Mouse (Mus musculus) cortical plate, adult 2 months (tissue): ENCODE measurements around the gene Hgfac. TPM values are rescaled to one million over a fixed set of nuclear protein-coding genes. Genes with fewer than 3 reads are reported as not detected.

ENCODE experiments used
- H3K27ac ChIP-seq: fragments of 200-500 bp; 2 replicates; pipeline ENCODE4 v1.5.1; 2012; ENCODE audit warnings: low read length, control low read depth, inconsistent platforms; ENCODE audit not compliant: insufficient read depth
- H3K4me1 ChIP-seq: fragments of 200-500 bp; 2 replicates; pipeline ENCODE4 v1.6.1; 2011; ENCODE audit warnings: low read length; ENCODE audit not compliant: control insufficient read depth, insufficient read depth
- H3K4me3 ChIP-seq: fragments of 200-500 bp; 2 replicates; pipeline ENCODE4 v1.5.1; 2011; ENCODE audit warnings: mild to moderate bottlenecking, low read length, control low read depth; ENCODE audit not compliant: insufficient read depth
- CTCF ChIP-seq: fragments of 200-500 bp; IDR thresholded peaks from 2 replicates; pipeline ENCODE4 v1.5.1; 2011; ENCODE audit warnings: mild to moderate bottlenecking, control low read depth, low read length; ENCODE audit not compliant: insufficient read depth; ENCODE audit errors: extremely low read depth
- POLR2A ChIP-seq: fragments of 200-500 bp; IDR thresholded peaks from 2 replicates; pipeline ENCODE4 v1.6.1; 2011; ENCODE audit warnings: mild to moderate bottlenecking, low read length, control low read depth; ENCODE audit not compliant: insufficient read depth; ENCODE audit errors: extremely low read depth
- polyA plus RNA-seq: library from polyadenylated mRNA; depleted of rRNA; stranded (reverse); fragments of >200 nt; gene quantifications from 2 replicates; pipeline ENCODE4 v1.2.3, GENCODE M21; 2012; rRNA removed

Hgfac gene
- polyA plus RNA-seq, result 0.44 and 0.45 TPM in 2 replicates

DNA sequence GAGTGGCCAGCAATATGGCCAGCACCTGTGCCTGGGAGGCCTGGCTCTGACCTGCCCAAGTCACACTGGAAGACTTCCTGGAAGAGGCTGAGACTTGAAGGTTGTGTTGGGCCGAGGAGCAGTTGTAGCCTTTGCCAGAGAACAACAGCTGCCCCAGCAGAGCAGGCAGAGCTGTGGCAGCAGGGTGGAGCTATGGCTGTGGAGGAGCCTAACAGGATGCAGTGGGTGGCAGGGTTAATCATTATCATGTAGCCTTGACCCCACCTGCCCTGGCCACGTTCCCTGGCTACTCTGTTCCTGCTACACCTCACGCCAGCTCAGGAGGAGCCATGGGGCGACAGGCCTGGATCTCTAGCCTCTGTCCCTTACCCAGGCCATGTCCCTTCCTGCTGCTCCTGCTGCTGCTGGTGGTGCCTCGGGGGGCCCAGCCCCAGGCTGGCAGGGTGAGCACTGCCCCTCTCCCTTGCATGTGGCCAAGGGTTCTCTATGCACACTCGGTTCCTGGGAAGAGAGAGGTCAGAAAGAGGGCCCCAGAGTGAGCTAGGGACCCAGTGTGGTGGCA, at the start of gene Hgfac:
TSS of gene Hgfac (plus strand) at position 242 of the 562 bp plus-strand sequence.
- Histone ChIP-seq H3K27ac (no peak within 1 kb of the TSS), H3K4me1 (no peaks in the 10 kb centered on the region), H3K4me3 (no peak within 1 kb of the TSS)
- no peak for TF ChIP-seq CTCF
- TF ChIP-seq POLR2A, result no peak

- peaks cover 1% of the 10 kb centered on the region; the same call in 1 of the 2 replicates for H3K4me1 ChIP-seq
- no peak overlapping the region for H3K4me3 ChIP-seq
- TF ChIP-seq CTCF, result no peak
- 0 out of 2 replicates have a peak, but pooled peaks have one; percentile 17 for TF ChIP-seq POLR2A
- no peak overlapping the region for H3K27ac ChIP-seq
These were observed 42.6 kb upstream of the Hgfac start for GRCm38 (mm10) chr5:34998754-34999153.

DNA sequence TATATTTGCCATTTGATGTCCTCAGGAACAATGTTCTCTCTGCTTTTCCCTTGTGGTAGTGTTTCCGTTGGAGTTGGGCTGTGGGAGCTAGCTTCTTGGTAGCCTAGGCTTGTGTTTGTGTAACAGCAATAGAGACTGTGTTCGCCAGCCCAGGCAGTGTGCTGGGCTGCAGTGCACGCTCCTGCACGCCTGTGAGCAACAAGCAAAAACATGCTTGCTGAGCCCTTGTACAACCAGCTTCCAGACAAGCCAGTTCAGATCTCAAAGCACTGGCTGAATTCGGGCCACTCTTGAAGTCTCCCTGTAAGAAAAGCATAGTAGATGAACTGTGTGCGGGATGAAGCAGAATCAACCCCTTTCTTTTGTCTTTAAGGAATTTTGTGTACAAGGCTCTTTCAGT, 42.0 kb upstream of the Hgfac start:
- Histone ChIP-seq H3K4me1 (peaks cover 1% of the 10 kb centered on the region), H3K27ac (0 out of 2 replicates have a peak overlapping the region, but pooled peaks have one; percentile 9), H3K4me3 (no peak overlapping the region; the same call in 1 of the 2 replicates)
- TF ChIP-seq CTCF (no peak), POLR2A (no peak)

GRCm38 (mm10) chr5:35000323-35000722, 41.0 kb upstream of the Hgfac start:
- H3K27ac ChIP-seq, result no peak overlapping the region
- peaks cover 1% of the 10 kb centered on the region for H3K4me1 ChIP-seq
- TF ChIP-seq POLR2A (no peak), CTCF (no peak)

DNA sequence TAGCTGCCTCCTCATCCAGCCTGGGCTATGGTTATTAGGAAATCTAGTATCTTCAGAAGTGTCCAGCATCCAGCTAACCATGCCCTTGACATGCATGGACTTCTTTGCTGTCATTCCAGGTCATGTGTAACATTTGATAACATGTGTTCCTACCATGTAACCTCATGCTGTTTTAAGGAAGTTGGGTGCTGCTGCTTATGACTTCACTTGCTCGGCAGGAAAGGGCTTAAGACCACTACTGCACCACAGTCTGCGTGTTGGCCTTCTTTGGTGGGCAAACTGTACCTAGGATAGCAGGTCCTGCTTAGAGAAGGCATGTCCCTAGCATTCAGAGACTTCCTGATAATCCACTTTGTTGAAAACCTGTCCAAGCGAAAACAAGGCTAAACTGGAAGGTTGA, 40.2 kb upstream of the Hgfac start:
- TF ChIP-seq POLR2A, result no peak
- no peak for TF ChIP-seq CTCF
- Histone ChIP-seq H3K4me3 (no peak overlapping the region), H3K4me1 (peaks cover 1% of the 10 kb centered on the region), H3K27ac (no peak overlapping the region)

More at GRCm38 (mm10) chr5:35000323-35000722, 41.0 kb upstream of the Hgfac start:
- no peak overlapping the region for H3K4me3 ChIP-seq

GRCm38 (mm10) chr5:35003611-35004162, 37.6 kb upstream of the Hgfac start:
- Histone ChIP-seq H3K27ac (no peak overlapping the region), H3K4me3 (no peak overlapping the region), H3K4me1 (peaks cover 1% of the 10 kb centered on the region)
- TF ChIP-seq POLR2A, result no peak
- no peak for TF ChIP-seq CTCF

DNA sequence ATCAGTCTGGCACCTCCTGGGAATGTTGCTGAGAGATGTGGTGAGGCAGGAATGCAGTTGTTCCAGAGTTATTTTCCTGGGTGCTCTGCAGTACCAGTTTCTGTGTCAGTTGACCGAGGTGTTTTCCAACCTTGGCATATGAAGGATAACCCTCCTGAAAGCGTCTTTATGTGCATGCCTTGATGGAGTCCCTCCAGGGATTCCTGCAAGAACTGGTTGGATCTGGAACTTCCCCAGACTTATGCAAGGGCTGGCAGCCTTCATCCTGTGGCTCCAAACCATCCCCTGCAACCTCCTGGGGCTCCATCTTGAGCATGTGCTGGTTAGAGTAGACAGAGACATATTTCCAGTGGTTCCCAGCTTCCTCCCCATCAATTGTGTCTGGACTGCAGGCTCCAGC, 36.5 kb upstream of the Hgfac start:
- Histone ChIP-seq H3K27ac (no peak overlapping the region), H3K4me3 (no peak overlapping the region), H3K4me1 (peaks cover 1% of the 10 kb centered on the region)
- TF ChIP-seq POLR2A (no peak), CTCF (no peak)

- Histone ChIP-seq H3K27ac (no peak overlapping the region), H3K4me3 (no peak overlapping the region), H3K4me1 (peaks cover 1% of the 10 kb centered on the region)
- TF ChIP-seq POLR2A (no peak), CTCF (no peak)
These were observed 35.6 kb upstream of the Hgfac start for GRCm38 (mm10) chr5:35005659-35006058.

- Histone ChIP-seq H3K27ac (no peak overlapping the region), H3K4me3 (no peak overlapping the region), H3K4me1 (peaks cover 1% of the 10 kb centered on the region)
- no peak for TF ChIP-seq POLR2A
- no peak for TF ChIP-seq CTCF
These were observed 34.7 kb upstream of the Hgfac start for GRCm38 (mm10) chr5:35006599-35006998.

DNA sequence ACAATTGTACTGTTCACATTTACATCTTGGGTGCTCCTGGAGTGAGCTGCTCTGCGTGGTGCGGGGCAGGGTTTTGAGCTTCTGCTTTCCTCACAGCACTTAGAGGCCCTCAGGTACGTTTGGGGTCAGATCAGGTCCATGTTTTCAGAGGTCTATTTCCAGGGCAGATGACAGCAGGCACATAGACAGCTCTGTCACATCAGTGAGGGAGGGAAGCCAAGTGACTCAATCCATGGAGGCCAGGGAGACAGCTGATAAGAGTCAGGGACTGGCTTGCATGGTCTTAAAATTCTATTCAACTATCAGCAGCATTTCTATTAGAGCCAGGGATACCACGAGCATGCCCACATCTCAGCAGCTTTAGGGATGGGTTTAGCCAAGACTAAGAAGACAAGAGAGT, 32.1 kb upstream of the Hgfac start:
- Histone ChIP-seq H3K4me3 (no peak overlapping the region), H3K4me1 (no peaks in the 10 kb centered on the region; the same call in 1 of the 2 replicates), H3K27ac (no peak overlapping the region)
- TF ChIP-seq CTCF (no peak), POLR2A (no peak)

DNA sequence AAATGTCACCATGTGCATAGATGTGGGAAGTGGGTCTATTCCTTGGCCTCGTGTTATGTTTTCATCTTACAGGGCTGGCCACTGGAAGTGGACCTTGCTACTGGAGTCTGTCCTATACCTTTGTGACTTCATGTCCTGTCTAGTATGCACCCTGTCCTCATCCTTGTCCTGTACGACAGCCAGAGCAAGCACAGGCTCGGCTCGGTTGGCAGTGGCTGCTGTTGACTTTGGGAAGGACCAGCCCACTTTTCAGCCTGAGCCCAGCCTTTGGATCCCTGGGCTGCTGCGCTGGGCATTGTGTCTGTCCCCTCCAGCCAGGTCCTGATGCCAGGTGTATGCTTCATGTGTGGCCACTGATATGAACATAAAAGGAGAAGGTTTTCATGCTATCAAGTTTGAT, 30.7 kb upstream of the Hgfac start:
- no peak for TF ChIP-seq CTCF
- TF ChIP-seq POLR2A, result no peak
- Histone ChIP-seq H3K4me1 (no peaks in the 10 kb centered on the region), H3K4me3 (no peak overlapping the region), H3K27ac (no peak overlapping the region)
